Mouse (Mus musculus) intestine, postnatal 0 days (tissue): ENCODE results near the gene Mnd1. TPM values are rescaled to one million over a fixed set of nuclear protein-coding genes. Genes with fewer than 3 reads are reported as not detected.

Experiments
- ATAC-seq: fragments of 200-750 bp; cut with Nextera tagmentation; 2 replicates; pipeline ENCODE4 v1.8.0; 2017; ENCODE audit warnings: mild to moderate bottlenecking, moderate TSS enrichment, moderate library complexity
- H3K27ac ChIP-seq: fragments of 300-500 bp; sonication (generic); 2 replicates; pipeline ENCODE4 v1.5.1; 2014; ENCODE audit warnings: mild to moderate bottlenecking, low read depth, low read length, moderate library complexity
- H3K27me3 ChIP-seq: fragments of 300-500 bp; sonication (generic); replicated peaks from 2 replicates; pipeline ENCODE4 v1.6.1; 2014; ENCODE audit warnings: low read length, mixed read lengths; ENCODE audit not compliant: control insufficient read depth, insufficient read depth
- H3K36me3 ChIP-seq: fragments of 300-500 bp; sonication (generic); 2 replicates; pipeline ENCODE4 v1.6.1; 2014; ENCODE audit warnings: mild to moderate bottlenecking, moderate library complexity; ENCODE audit not compliant: control insufficient read depth, insufficient read depth
- H3K4me1 ChIP-seq: fragments of 300-500 bp; sonication (generic); replicated peaks from 2 replicates; pipeline ENCODE4 v1.6.1; 2014; ENCODE audit warnings: antibody characterized with exemption, low read length, mixed read lengths; ENCODE audit not compliant: control insufficient read depth, insufficient read depth
- H3K4me2 ChIP-seq: fragments of 300-500 bp; sonication (generic); replicated peaks from 2 replicates; pipeline ENCODE4 v1.6.1; 2014; ENCODE audit warnings: low read depth, mild to moderate bottlenecking, moderate library complexity
- H3K4me3 ChIP-seq: fragments of 300-500 bp; sonication (generic); 2 replicates; pipeline ENCODE4 v1.5.1; 2014; ENCODE audit warnings: low read depth, low read length
- H3K9ac ChIP-seq: fragments of 300-500 bp; sonication (generic); 2 replicates; pipeline ENCODE4 v1.6.1; 2014; ENCODE audit warnings: mild to moderate bottlenecking, low read depth, low read length
- H3K9me3 ChIP-seq: fragments of 300-500 bp; sonication (generic); 2 replicates; pipeline ENCODE4 v1.6.1; 2016; ENCODE audit warnings: mixed run types; ENCODE audit not compliant: control insufficient read depth
- CTCF ChIP-seq: sonication (generic); IDR thresholded peaks from 2 replicates; pipeline ENCODE4 v1.5.1; 2016; ENCODE audit warnings: low read depth, mild to moderate bottlenecking, control low read depth, antibody characterized with exemption, moderate library complexity
- WGBS: fragments of 180-500 bp; shearing (Covaris S2); extraction: QIAGEN DNeasy Blood & Tissue Kit; methylation state at CpG from one replicate; pipeline ENCODE4 v1.1.7; 2014; 5-methylcytosine and 5-hydroxymethylcytosine counted together
- polyA plus RNA-seq: library from polyadenylated mRNA; unstranded; fragments of >200 nt; fragmentation: Nextera tagmentation; extraction: Ambion mirVana; gene quantifications from 2 replicates; pipeline ENCODE4 v1.2.1, GENCODE M21; 2015

Gene Mnd1
- polyA plus RNA-seq, result 6.5 and 6.7 TPM in 2 replicates

DNA sequence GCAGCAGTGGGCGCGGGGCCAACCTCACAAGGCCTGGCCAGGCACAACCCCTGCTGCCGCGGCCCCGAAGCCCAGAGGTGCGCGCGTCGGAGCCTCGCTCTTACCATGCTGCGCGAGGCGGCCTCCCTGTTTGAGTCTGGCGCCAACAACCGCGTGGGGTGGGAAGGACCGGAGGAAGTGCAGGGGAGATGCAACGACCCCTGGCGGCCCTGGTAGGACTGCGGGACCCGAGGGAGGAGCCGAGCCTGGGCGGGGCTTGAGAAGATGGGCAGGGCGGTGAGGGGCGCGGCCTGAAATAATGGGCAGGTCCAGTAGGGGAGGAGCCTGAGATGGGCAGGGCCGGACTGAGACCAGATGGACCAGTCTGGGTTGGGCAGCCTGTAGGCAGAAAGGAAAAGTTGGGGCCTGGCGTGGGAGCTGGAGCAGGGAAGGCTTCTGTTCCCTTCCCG lies at the start of gene Mnd1:
Gene Mnd1 (minus strand): TSS at position 229 of the 449 bp plus-strand sequence.
- ATAC-seq, result peak; percentile 98
- no peaks in the 10 kb centered on the region; the same call in 1 of the 2 replicates for H3K4me1 ChIP-seq
- H3K9ac ChIP-seq, result peak within 1 kb of the TSS; percentile 53
- peak within 1 kb of the TSS; percentile 55 for H3K4me3 ChIP-seq
- H3K27me3 ChIP-seq, result no peaks in the 10 kb centered on the region
- 0 out of 2 replicates have a peak within 1 kb of the TSS, but pooled peaks have one; percentile 24 for H3K27ac ChIP-seq
- WGBS, result under 1% methylated on average over 29 of the region's 29 CpGs
- no peaks in the 10 kb centered on the region for H3K9me3 ChIP-seq
- H3K4me2 ChIP-seq, result peak within 1 kb of the TSS; percentile 98
- TF ChIP-seq CTCF, result peak; percentile 100
- H3K36me3 ChIP-seq, result peaks cover 7% of the 10 kb centered on the region

DNA sequence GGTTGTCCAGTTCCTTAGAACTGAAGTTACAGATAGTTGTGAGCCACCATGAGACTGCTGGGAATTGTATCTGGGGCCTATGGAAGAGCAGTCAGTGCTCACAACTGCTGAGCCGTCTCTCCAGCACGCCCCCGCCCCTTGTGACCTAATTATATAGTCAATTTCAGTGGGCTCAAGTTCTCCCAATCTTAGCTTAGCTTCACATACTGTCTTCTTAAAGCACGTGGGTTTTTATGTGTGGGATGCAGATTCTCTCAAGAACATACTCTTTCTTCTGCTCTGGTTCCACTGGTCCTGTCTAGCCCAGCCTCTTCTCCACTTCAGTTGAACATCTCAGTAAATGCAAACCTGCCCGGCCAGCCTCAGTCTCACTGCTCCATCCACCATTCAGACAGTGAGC lies 49.1 kb upstream of the Mnd1 start:
- 85% methylated on average over 5 of the region's 5 CpGs for WGBS
- H3K4me2 ChIP-seq, result no peak overlapping the region

DNA sequence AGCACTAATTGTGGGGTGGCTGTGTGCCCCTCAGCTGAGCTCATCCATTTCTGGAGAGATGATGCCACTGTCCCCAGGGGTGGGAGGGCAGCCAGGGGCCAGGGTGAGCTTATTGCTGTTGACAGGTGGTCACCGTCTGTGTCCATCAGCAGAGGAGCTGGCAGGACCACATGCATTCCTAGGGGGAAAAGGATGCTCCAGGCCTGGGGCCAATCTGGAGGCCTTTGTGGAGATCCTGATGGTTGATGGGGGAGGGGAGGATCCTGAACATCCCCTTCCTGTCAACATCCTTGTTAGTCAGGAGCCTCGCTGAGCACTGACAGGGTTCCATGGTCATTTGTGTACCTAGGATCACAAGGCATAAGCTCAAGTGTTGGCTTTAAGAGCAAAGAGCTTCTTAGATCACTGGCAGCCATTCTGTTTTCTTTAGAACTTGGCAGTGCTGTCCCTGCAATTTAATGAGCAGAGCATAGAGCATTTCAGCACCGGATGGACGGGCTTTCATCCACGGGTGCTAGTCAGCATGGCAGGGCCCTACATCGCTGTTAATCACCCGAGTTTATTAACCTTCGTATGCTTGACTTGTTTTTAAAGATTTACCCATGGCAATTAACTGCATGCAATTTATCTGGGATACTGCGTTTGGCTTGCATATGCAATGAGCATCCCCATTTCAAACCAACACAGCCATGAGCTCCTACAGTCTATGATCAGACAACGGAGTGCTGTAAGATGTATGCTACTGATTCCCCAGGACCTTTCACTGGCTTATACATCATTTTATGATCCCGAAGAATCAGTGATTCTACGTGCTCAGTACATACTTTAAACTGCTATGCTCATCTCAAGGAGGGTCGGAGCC lies 45.2 kb upstream of the Mnd1 start:
- Histone ChIP-seq H3K9me3 (no peaks in the 10 kb centered on the region), H3K4me1 (no peaks in the 10 kb centered on the region), H3K27me3 (no peaks in the 10 kb centered on the region), H3K4me2 (no peak overlapping the region), H3K36me3 (peaks cover 17% of the 10 kb centered on the region), H3K4me3 (no peak overlapping the region), H3K9ac (no peak overlapping the region), H3K27ac (no peak overlapping the region)
- TF ChIP-seq CTCF, result no peak
- ATAC-seq, result no peak
- WGBS, result 80% methylated on average over 13 of the region's 13 CpGs

More for the DNA sequence above, 49.1 kb upstream of the Mnd1 start:
- no peak overlapping the region for H3K4me3 ChIP-seq
- H3K36me3 ChIP-seq, result peaks cover 32% of the 10 kb centered on the region
- no peaks in the 10 kb centered on the region for H3K27me3 ChIP-seq
- H3K4me1 ChIP-seq, result no peaks in the 10 kb centered on the region
- no peak for TF ChIP-seq CTCF
- no peak overlapping the region for H3K9ac ChIP-seq
- H3K9me3 ChIP-seq, result no peaks in the 10 kb centered on the region
- H3K27ac ChIP-seq, result no peak overlapping the region
- no peak for ATAC-seq

DNA sequence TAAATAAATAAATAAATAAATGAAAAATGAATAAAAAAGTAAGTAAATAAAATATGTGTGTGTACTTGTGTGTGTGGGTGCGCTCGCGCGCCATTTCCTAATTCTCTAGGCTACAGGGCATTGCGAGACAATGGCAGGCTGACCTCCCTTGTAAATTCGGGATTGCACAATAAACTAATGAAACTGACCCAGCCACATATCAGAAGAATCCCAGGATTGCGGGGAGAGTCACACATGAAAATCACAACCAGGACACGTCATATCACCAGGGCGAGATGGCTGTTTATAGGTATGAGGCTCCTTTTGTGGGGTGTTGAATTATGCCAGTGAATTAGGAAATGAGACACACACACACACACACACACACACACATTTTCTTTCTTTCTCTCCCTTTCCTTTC lies 43.9 kb upstream of the Mnd1 start:
- H3K4me2 ChIP-seq, result no peak overlapping the region
- no peak overlapping the region for H3K9ac ChIP-seq
- WGBS, result 91% methylated on average over 9 of the region's 9 CpGs
- H3K4me1 ChIP-seq, result no peaks in the 10 kb centered on the region
- H3K4me3 ChIP-seq, result no peak overlapping the region
- H3K27ac ChIP-seq, result no peak overlapping the region
- peaks cover 10% of the 10 kb centered on the region for H3K36me3 ChIP-seq
- ATAC-seq, result no peak
- TF ChIP-seq CTCF, result no peak
- no peaks in the 10 kb centered on the region for H3K9me3 ChIP-seq
- no peaks in the 10 kb centered on the region for H3K27me3 ChIP-seq

DNA sequence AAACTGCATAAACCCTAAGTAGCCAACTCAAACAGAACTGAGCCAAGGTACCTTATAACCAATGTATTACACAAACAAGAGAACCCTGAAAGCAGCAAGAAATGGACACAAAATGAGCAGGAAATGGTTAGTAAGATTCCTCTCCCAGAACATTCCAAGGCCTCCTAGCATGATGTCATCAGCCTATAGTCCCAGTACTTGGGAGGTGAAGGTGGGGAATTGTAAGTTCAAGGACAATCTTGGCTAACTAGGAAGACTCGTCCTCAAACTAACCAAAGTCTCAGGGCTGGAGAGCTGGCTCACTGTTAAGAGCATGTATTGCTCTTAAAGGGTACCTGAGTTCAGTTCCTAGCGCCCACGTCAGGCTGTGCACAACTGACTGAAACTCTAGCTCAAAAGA lies 42.6 kb upstream of the Mnd1 start:
- TF ChIP-seq CTCF, result no peak
- no peaks in the 10 kb centered on the region for H3K9me3 ChIP-seq
- H3K27me3 ChIP-seq, result no peaks in the 10 kb centered on the region
- H3K36me3 ChIP-seq, result peaks cover 20% of the 10 kb centered on the region
- H3K4me1 ChIP-seq, result no peaks in the 10 kb centered on the region
- no peak overlapping the region for H3K4me3 ChIP-seq
- no peak overlapping the region for H3K27ac ChIP-seq
- 92% methylated on average over 3 of the region's 3 CpGs for WGBS
- no peak for ATAC-seq
- no peak overlapping the region for H3K9ac ChIP-seq
- no peak overlapping the region for H3K4me2 ChIP-seq

DNA sequence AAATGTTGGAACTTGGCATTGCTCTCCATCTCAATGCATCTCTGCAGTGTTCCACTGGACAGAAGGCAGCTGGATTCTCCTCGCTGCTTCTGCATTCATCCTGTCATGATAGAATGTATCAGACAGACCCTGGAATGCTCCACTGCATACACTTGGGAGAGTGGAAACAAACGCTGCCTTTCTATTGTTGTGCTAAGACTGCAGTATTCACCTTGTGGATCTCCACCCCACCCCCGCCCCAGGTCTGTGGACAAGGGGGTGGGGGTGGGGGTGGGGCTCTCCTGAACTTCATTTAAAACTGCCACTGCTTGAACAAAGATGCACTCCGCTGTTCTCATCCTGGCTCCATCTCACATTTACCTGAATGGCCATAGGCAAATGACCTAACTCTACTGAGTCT lies 38.3 kb upstream of the Mnd1 start:
- no peaks in the 10 kb centered on the region for H3K27me3 ChIP-seq
- H3K9ac ChIP-seq, result no peak overlapping the region
- H3K4me1 ChIP-seq, result no peaks in the 10 kb centered on the region; the same call in none of the 2 replicates
- 63% methylated on average over 4 of the region's 4 CpGs for WGBS
- no peak overlapping the region for H3K4me3 ChIP-seq
- H3K4me2 ChIP-seq, result no peak overlapping the region
- H3K9me3 ChIP-seq, result no peaks in the 10 kb centered on the region
- TF ChIP-seq CTCF, result no peak
- H3K27ac ChIP-seq, result no peak overlapping the region
- ATAC-seq, result no peak
- H3K36me3 ChIP-seq, result peaks cover 34% of the 10 kb centered on the region
